Mouse (Mus musculus): ENCODE data around the gene Tpd52l1.

DNA sequence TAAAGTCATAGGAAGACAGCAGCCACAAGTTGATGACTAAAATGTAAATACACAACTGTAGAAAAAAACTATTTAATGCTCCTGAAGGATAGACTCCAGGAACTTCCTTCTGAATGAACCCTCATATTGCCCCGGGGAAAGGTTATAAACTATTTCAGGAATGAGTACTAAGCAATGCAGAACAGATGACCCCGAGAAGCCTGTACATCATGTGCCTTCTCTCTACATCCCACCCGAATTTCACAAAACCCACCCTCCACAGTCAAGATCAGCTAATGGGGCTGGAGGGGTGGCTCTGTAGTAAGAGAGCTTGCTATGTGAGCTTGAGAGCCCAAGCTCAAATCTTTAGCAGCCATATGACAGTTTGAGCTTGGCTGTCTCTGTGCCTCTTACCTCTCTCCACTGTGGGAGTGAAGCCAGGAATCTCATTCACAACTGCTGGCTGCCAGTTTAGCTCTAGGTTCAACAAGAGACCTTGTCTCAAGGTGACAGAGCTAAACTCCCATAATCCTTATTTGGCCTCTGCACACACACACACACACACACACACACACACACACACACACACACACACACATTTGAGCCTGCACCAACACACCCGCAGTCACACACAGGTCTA lies 54.9 kb downstream of the Tpd52l1 start:
- TF ChIP-seq CTCF (conservative IDR thresholded peaks at IDR 0.05; ENCODE audit: low read length), result no peak
- no peak for TF ChIP-seq POU5F1 (IDR thresholded peaks at IDR 0.05; ENCODE audit: borderline replicate concordance, low read length)

Data from E14TG2a.4 (cell line).